Mouse (Mus musculus): ENCODE measurements around the gene Rab3gap1. TPM values are rescaled to one million over a fixed set of nuclear protein-coding genes. Genes with fewer than 3 reads are reported as not detected.

Gene Rab3gap1
- polyA plus RNA-seq (2012; rRNA removed) = 6.8 and 7.9 TPM in 2 replicates

GRCm38 (mm10) chr1:127868300-127869261, at the start of gene Rab3gap1:
TSS of gene Rab3gap1 (plus strand) at chr1:127868773.

DNA sequence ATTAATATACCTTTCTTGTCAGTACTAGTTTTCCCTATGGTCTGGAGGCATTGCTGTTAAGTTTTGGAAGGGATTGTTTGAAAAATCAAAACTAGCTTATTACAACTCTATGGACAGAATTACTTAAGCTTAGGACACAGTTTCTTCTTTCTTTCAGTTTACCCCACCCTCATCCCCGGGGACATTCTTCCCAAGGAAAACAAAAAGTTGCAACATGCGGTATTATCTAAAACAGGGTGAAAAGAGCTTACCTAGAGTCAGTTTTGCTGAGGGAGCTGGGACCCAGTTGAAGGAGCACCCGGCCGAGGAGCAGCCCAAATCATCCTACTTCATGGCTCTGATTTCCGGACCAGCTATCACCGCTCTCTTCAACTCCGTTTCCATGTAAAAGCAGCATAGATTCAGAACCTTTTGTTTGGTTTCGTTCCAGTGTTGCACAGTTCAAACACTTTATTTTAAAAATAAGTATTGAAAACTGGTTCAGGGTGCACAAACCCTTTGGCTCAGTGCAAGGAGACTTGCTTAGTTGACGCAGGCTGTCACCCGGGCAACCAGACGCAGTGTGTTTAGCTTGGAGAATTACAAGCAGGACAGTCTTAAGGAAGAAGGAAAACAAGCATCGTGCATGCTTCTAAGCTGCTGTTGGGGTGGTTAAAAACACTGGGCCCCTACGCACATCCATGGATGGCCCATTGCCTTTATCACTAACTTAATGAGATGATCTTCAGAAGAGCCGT, 13.9 kb upstream of the Rab3gap1 start, which contains the start of gene Map3k19:
Map3k19 (minus strand) TSS at position 546 of the 737 bp plus-strand sequence.

Other genes with a start within 250 kb of the Rab3gap1 start
- gene Tmem163, start 189.2 kb upstream of the Rab3gap1 start, polyA plus RNA-seq (2012; rRNA removed) = 0.20 and 0.32 TPM in 2 replicates
- 1.9 and 2.5 TPM in 2 replicates for gene Acmsd, start 139.4 kb upstream of the Rab3gap1 start, polyA plus RNA-seq (2012; rRNA removed)
- 15.7 and 16.5 TPM in 2 replicates for gene Ccnt2, start 94.6 kb upstream of the Rab3gap1 start, polyA plus RNA-seq (2012; rRNA removed)
- not detected in 2 replicates for gene Map3k19, start 13.7 kb upstream of the Rab3gap1 start, polyA plus RNA-seq (2012; rRNA removed)
- gene Zranb3, start 234.3 kb downstream of the Rab3gap1 start, polyA plus RNA-seq (2012; rRNA removed) = 2.3 and 2.4 TPM in 2 replicates
- gene R3hdm1, start 234.5 kb downstream of the Rab3gap1 start, polyA plus RNA-seq (2012; rRNA removed) = 13.4 and 18.1 TPM in 2 replicates

Data from liver, embryonic 18 days (tissue).